Mouse (Mus musculus): ENCODE measurements around the gene Myo3b. TPM values are rescaled to one million over a fixed set of nuclear protein-coding genes. Genes with fewer than 3 reads are reported as not detected.

The Myo3b gene
- total RNA-seq, 2 experiments from 2014 or later: 1.2 to 1.3 TPM

GRCm38 (mm10) chr2:70421144-70421874, 382.4 kb downstream of the Myo3b start:
- no peak for DNase-seq (ENCODE audit: low spot score in 2 of 2)

DNA sequence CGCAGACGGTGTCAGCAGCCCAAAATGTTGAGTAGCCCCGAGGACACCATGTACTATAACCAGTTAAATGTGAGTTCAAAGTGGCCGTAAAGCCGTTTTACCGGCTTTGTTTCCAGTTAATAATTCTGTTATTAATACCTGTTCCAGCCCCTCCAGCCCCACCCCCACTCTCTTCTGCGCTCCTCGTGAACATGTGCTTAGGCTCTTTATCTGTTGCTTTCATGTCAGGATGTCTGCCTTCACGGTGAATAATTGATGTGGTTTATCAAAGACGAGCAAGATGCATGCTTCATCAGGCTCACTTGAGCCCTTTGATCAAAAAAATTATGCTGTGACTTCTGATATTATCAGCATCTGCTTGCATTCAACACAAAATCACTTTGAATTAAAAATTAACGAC, 386.7 kb downstream of the Myo3b start:
- no peak for DNase-seq (ENCODE audit: low spot score in 2 of 2)

- DNase-seq (ENCODE audit: low spot score in 2 of 2): peak in 1 of 2 experiments; percentile 11
Measured at GRCm38 (mm10) chr2:70443035-70443434, 404.1 kb downstream of the Myo3b start.

DNA sequence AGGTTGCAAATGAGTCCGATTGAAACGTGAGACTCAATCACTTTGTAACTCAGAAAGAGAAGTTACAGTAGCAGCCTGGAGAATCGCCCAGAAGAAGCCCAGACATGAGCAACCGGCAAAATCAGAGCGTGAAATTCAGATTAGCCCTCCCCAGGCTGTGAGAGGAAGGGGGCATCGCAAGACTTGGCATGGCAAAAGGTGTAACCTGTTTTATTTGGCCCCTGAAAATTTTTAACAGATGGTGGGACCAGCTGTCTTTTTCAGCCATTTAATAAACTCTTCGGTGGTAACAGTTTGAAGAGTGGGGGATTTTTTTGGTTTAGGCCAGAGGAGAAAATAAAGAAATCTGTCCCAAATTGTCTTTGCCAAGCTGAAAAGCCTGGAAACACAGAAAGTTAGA, 405.2 kb downstream of the Myo3b start:
- peak; percentile 29 to 86 for DNase-seq (ENCODE audit: low spot score in 2 of 2)

- DNase-seq (ENCODE audit: low spot score in 2 of 2): no peak
Measured at GRCm38 (mm10) chr2:70456205-70456604, 417.3 kb downstream of the Myo3b start.

DNA sequence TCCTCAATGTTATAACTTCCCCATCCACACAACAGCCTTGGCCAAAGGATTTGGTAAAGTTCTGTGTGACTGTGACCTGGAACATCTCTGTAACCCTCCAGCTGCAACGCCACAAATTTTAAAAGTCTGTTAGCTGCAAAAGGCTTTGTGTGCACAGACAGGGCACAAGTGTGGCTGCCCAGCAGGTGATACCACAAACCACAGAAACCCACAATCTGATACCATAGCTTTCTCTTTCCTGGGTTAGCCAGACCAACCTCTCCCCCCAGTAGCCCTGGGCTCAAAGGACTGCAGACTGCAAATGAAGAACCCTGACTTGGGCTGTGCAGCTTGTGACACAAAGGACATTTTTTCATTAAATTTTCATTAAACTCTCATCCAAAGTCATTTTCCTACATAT, 424.7 kb downstream of the Myo3b start:
- DNase-seq (ENCODE audit: low spot score in 2 of 2): no peak

- no peak for DNase-seq (ENCODE audit: low spot score in 2 of 2)
Measured at GRCm38 (mm10) chr2:70471136-70471535, 432.2 kb downstream of the Myo3b start.

- no peak for DNase-seq (ENCODE audit: low spot score in 2 of 2)
Measured at GRCm38 (mm10) chr2:70471861-70472620, 433.1 kb downstream of the Myo3b start.

Other genes with a start within 250 kb of the Myo3b start
- gene Ccdc173, start 249.6 kb upstream of the Myo3b start, total RNA-seq (2021): 1 to 10 TPM; 2.7 to 2.8 TPM
- 10 to 100 TPM; 19.0 to 21.7 TPM for gene Phospho2, start 249.5 kb upstream of the Myo3b start, total RNA-seq (2021)
- 10 to 100 TPM; 60.8 to 63.5 TPM for gene Klhl23, start 217.2 kb upstream of the Myo3b start, total RNA-seq (2021)
- gene Ssb, start 177.6 kb upstream of the Myo3b start, total RNA-seq (2021): 100 to 1,000 TPM; 129 to 149 TPM
- gene Mettl5, start 153.5 kb upstream of the Myo3b start, total RNA-seq (2021): 10 to 100 TPM; 13.4 to 16.6 TPM
- 100 to 1,000 TPM; 132 to 136 TPM for gene Ubr3, start 141.9 kb upstream of the Myo3b start, total RNA-seq (2021)